Mouse (Mus musculus): Measurements from ENCODE around the gene Rps11.
"Not testable (repeated sequence)": the region's sequence is repeated elsewhere in the genome, so short reads cannot be mapped to it uniquely, and the experiment has no call there.

Gene Rps11

DNA sequence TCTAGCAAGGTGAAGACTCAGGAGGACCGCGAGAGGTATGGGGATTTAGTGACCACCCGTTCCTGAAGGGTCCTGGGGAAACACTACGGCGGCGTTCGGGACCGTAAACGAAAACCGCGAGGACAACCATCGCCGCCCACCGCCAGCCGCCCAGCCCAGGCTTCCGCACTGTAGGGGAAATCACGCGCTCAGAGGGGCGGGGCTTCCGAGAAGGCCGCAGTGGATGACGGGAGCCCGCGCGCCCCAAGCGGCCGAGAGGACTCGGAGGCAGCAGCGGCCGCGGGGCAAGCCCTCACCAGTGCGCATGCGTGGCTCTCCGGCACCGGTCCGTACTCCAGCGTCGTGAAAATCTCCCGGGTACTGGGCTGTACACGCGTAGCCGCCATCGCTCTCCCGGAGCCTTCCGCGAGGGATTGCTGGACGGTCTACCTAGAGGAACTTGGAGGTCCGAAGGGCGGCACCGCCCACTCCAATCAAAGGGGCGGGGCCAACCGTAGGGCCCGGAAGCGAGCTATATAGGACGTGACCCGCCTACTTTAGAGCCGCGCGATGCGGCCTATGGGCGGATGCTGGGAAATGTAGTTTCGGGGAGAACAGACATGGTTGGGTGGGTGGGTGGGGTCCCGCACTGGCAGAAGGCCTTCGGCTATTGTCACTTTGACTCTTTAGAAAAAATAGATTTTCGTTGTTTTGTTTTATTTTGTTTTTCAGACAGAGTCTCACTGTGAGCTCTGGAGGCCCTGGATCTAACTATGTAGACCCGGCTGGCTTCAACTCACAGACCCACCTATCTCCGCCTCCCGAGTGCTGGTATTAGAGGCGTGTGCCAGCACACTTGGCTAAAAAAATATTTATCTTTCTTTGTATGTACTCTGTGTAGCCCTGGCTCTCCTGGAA is 30.1 kb upstream of the Rps11 start, which contains the start of the genes Pih1d1 and Aldh16a1:
Pih1d1 (plus strand) TSS at position 208 of the 897 bp plus-strand sequence.
Aldh16a1 (minus strand) TSS at position 489 of the 897 bp plus-strand sequence.
- DNase-seq (ENCODE audit: inconsistent age in 2 of 2, low spot score in 1 of 2), result peak; percentile 98 to 100

DNA sequence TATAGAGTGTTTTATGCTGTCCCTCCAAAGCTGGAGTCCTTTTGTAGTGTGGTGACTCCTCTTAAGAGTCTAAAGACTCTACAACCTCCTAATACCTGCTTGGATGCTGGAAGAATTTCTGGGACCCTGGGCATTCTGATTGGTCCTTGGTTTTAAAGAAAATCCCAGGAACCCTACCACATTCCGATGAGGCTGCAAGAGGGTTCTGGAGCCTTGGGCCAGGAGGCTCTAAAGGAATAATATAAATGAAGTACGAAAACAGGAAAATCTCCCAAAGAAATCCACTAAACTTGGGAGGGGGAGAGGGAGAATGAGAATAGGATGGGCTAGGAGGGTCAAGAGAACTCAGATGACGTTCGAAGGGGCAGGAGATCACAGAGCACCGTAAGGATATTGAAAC is 29.3 kb upstream of the Rps11 start:
- no peak for DNase-seq (ENCODE audit: inconsistent age in 2 of 2, low spot score in 1 of 2)

DNA sequence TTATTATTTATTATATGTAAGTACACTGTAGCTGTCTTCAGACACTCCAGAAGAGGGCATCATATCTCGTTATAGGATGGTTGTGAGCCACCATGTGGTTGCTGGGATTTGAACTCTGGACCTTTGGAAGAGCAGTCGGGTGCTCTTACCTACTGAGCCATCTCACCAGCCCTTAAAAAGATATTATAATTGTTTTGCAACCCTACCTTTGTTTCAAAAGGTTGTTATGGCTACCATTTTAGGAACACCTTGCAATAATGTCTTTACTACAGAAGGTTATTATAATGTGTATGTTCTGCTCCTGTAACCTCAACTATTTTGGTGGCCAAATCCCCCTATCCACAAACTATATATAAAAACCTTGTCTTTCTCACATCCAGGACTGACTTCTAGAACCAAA is 28.8 kb upstream of the Rps11 start:
- DNase-seq (ENCODE audit: inconsistent age in 2 of 2, low spot score in 1 of 2), result not testable (repeated sequence)

DNA sequence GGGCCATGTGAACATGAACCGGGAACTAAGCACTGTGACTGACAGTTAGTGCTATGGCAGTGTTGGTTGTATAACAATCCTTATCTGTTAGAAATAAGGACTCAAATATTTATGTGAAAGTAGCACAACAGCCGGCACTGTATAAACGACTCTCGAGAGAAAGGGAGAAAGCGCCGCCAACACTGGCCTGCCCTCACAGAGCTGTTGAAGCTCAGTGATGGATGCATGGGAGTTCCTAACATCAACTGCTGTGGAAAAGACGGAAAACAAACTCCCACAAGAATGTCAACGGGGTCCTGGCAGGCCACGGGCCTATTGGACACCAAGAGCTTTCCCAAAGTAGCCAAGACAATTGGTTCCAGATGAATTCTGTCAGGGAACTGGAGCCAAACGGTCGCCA is 27.1 kb upstream of the Rps11 start:
- DNase-seq (ENCODE audit: inconsistent age in 2 of 2, low spot score in 1 of 2), result no peak

DNA sequence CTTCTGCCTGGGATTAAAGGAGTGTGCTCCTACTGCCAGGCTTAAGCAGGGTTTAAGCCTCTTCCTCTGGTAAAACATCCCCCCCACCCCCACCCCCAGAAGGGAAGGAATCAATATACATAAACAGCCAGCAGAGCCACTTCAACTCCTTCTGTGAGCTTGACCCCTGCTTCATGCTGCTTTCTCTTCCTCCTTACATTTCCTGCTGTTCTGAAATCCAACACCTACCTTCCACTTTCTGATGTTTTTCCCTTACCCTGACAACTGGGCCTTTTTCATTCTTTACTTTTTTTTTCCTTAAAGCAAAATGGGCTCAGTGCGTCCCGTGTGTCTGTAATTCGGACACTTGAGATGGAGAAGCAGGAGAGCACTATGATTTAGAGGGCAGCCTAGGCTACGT is 26.1 kb upstream of the Rps11 start:
- no peak for DNase-seq (ENCODE audit: inconsistent age in 2 of 2, low spot score in 1 of 2)

DNA sequence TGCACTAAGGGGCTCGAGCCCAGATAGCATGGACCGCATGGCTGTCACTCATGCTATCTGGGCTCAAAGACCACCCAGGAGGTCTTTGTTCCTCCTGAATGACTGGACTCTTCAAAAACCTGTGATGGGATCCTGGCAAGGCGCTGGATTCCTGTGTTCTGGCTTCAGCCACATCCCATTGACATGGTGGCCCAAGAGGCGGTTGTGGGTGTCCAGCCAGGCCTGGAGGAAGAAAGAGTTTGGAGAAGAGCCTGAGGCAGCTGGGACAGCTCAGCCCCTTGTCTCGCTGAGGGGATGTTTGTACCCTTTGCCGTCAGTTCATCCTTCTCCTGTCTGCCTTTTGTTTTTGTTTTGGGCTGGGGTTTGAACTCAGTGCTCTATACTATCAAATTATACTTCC is 25.3 kb upstream of the Rps11 start:
- DNase-seq (ENCODE audit: inconsistent age in 2 of 2, low spot score in 1 of 2), result no peak

DNA sequence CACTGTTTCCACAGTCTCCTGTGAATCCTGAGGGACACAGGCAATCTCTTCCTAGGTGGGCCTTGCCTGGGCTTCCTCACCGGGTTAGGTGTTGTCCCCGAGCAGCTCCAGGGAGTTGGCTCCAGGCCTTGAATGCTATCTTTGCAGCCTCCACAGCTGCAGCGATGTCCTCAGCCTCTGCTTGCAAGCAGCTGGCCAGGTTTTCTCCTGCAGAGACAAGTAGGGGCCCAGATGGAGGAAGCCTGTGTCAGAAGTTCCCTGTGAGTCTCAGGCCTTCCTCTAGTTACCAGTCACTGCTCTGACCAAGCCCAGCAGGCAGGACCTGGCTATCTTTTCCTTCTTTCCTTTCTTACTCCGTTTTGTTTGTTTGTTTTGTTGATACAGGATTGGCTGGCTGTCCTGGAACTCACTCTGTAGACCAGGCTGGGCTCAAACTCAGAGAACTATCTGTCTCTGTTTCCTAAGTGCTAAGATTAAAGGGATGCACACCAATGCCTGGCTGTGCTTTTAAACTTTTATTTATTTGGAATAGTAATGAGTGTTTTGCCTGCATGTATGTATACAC is 24.4 kb upstream of the Rps11 start:
- DNase-seq (ENCODE audit: inconsistent age in 2 of 2, low spot score in 1 of 2), result no peak

DNA sequence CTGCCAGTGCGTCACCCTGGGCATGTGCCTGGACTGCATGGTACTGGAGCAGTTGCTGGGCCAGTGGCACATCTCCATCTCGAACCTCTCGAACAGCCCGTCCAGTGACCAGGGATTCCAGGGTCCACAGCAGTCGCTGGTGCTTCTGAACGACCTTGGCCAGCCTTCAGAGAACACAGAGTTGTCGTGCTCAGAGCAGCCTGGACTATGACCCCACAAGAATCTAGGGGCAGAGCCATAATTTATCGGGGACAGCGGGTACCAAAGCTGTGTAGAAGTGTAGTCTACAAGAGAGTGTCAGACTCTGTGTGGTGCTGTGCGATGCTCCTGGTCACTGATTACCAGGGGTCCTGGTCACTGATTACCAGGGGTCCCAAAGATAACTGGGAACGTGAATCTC is 23.7 kb upstream of the Rps11 start:
- peak in 1 of 2 experiments; percentile 67 for DNase-seq (ENCODE audit: inconsistent age in 2 of 2, low spot score in 1 of 2)

DNA sequence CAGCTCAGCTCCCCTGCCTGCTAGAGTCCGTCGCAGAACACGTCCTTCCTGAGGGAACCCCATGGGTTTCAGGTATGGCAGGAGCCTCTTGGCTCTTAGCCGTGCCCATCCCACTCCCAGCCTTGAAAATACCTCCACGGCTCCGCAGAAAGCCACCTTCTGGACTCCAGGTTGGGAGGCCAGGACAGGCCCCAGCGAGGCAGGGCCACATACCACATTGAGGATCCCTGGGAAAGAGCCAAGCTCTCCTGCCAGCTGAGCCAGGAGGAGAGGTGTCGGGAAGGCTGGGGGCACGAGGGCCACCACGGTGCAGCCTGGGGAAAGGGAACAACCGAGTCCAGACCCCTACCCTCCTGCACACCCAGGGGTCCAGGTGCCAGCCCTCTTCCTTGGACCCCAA is 23.0 kb upstream of the Rps11 start:
- no peak for DNase-seq (ENCODE audit: inconsistent age in 2 of 2, low spot score in 1 of 2)

DNA sequence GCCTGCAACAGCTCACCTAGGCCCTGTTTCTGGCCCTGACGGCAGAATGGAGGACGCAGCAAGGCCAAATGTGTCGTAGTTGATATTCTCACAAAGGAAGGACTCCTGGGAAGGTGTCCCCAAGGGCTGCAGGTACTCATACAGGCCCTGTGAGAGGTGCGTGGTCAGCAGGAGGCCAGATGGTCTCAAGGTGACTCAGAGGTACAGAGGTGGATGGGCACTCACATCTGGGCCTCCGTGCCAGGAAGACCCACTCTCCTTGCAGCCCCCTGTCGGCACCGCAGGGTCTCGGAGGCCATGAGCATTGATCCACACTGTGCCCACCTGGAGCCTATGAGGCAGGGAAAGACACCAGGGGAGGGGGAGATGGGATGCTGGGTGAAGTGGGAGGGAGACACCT is 21.2 kb upstream of the Rps11 start:
- no peak for DNase-seq (ENCODE audit: inconsistent age in 2 of 2, low spot score in 1 of 2)

DNA sequence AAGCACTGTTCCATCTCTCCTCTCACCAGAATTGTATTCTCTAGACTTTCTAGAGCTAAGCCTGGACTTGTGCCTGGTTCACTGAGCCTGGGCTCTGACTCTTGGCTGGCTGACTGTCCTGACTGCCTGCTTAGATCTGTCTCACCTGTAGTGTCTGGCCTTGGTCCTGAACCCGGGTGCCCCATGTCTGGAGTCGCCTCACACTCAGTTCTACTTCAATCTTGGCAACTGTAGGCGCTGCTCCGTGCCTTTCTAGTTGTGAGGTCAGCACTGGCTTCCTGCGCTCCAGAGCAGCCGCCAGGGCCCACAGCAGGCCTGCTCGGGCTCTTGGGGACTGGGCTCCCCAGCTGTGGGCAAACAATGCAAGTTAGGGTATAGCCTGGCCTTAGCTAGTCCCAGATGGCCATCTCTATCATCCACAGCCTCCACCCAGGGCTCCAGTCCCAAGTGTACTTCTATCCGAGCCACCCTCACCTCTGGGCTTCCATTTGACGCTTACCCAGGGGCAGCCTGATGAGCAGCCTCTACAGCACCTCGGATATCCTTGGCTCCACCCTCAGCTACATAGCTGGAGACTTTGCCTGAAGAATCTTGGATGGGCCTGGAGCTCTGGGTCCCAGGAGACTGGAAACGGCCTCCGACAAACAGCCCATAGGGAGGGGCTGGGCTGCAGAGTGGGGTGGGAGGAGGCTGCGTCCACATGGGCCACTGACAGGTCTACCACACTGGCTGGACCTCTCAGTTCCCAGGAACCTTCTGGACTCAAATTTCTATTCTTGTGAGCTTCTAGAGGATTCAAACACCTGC is 20.3 kb upstream of the Rps11 start:
- DNase-seq (ENCODE audit: inconsistent age in 2 of 2, low spot score in 1 of 2), result no peak

DNA sequence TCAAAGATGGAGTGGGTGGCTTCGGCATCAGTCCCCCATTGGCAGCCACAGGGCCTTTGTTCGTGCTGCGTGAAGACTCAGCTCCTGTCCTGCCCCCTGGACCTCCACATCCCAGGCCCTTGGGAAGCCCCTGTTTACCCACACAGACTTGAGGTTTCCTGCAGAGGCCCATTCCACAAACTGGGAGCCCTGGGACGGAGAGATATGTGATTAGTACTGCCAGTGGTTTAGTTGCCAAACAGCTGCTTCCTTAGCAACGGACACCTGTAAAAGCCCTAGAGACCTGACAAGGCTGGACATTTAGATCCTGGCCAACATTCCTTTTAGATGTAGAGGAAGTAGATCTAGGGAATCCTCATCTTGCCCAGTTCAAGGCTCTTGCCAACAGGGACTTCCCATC is 17.7 kb upstream of the Rps11 start:
- no peak for DNase-seq (ENCODE audit: inconsistent age in 2 of 2, low spot score in 1 of 2)

DNA sequence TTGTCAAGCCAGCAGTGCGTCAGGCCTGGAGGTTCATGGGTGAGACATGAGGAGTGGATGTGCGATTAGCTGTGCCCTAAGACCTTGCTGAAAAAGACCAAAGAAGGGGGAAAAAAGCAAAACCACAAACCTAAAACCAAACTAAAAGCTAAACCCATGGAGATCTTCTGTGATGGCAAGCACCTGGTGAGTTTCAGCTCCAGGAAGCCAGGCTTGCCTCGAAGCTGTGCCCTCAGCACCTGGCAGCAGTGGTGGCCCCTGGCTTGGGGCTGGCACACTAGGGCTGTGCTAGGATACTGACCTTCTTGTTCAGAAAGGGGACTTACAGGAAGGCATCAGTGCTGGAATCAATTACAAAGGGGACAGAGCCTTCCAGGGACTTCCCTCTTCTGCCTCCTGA is 17.1 kb upstream of the Rps11 start:
- DNase-seq (ENCODE audit: inconsistent age in 2 of 2, low spot score in 1 of 2), result no peak

DNA sequence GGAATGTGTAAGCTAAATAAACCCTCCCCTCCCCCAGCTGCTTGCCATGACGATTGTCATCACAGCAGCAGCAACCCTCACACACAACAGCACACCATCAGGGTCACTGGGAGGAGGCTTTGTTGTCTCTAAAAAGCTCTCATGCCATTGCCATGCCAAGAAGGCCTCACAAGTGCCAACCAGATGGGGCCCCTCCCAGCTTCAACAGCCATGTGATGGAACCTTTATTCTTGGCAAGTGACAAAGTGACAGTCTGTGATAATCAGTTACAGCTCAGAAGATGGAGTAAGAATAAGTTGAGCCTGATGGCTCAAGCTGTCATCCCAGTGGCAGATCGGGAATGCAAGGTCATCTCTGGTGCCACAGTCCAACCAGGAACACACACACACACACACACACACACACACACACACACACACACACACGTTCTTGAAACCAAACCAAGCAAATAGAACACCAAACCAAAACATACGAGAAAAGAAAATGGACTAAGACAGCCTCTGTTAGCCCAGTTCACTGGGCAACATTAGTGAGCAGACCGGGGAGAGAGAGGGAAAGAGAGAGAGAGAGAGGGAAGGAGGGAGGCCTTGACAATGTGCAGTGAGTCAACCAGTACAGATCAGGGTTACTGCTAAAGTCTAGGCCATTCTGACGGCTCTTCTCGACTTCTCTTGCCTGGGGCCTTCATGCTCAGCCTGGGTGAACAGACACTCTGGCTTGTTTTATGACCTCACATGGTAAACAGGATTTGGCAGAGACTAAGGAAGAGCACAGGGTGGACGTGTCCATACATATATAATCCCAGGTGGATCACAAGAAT is 15.9 kb upstream of the Rps11 start:
- DNase-seq (ENCODE audit: inconsistent age in 2 of 2, low spot score in 1 of 2), result peak; percentile 77 to 90

DNA sequence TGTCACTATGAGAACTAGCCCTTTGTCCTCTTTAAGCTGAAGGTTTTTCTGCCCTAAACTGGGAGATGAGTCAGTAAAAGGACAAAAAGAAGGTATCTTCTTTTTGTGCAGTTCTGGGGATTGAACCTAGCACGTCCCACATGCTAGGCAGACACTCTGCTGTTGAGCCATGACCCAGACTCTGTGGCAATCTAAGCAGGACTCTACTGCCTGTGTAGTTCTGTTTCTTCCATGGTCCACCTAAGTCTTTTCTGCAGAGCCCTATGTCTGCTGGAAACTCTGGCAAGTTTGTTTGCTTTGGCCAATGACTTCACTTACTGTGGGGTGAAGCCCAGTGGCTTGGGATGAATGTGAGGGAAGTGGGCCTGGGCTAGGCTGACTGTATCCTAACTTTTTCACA is 14.2 kb upstream of the Rps11 start:
- no peak for DNase-seq (ENCODE audit: inconsistent age in 2 of 2, low spot score in 1 of 2)

DNA sequence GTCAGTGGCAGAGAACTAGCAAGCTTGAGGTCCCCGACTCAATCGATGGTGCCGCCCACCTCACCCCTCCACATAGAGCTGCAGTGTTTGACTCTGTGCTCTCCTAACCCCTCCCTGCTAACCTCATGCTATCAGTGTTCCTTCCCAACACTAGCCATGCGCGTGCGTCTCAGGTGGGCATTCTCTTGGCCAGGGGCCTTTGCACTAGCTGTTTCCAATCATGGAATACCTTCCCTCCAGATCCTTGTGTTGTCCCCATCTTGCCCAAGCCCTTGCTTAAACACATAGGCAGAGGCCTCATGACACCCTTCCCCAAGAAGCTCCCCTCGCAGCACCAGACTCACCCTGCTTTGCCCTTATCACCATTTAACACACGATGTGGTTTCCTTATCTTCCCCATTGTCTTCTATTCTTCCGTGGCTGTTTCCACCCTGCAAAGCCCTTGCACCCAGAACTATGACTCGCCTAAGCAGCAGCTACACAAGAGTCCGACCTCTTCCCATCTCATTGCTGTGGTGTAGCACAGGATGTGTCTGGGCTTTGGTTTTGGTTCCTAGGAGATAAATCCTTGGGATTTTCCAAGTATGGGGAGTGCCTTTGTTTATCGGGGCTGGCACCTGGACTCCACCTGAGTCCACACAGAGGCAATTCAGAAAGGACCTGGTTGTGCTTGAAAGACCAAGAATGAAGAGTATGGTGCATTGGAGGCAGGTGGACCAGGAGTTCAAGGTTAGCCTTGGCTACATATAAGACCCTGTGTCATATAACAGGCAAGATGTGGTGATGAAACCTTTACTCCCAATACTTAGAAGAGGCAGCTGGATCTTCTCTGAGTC is 13.2 kb upstream of the Rps11 start:
- DNase-seq (ENCODE audit: inconsistent age in 2 of 2, low spot score in 1 of 2), result no peak

DNA sequence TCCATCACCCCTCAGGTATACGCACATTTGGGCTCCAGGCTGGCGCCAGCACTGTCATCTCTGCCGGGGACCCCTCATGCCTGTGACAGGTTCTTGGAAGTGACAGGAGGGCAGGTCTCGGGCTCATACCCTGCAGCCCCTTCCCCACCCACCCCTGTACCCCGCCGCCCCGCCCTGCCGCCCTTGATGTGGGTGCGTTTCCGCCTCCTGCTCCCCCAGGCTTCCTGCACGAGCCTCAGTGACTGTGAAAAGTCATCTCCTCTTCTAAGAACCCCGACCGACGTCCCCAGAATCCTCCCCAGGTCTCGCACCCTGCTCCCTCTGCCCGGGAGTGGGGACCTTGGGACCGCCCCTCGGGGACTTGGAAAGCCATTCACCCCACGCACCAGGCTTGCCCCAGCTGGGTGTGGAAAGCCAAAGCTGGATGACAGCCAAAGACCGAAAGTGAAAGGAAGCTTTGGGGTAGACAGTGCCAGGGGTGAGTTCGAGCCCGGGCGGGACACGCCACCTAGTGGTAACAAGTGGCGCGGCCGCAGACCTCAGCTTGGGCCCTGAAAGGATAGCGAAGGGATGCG is 11.8 kb upstream of the Rps11 start, which contains the start of the genes Gm45713 and Flt3l:
Gm45713 (minus strand) TSS at position 239 of the 575 bp plus-strand sequence.
Flt3l (minus strand) TSS at position 440 of the 575 bp plus-strand sequence.
- DNase-seq (ENCODE audit: inconsistent age in 2 of 2, low spot score in 1 of 2), result peak; percentile 94 to 99

DNA sequence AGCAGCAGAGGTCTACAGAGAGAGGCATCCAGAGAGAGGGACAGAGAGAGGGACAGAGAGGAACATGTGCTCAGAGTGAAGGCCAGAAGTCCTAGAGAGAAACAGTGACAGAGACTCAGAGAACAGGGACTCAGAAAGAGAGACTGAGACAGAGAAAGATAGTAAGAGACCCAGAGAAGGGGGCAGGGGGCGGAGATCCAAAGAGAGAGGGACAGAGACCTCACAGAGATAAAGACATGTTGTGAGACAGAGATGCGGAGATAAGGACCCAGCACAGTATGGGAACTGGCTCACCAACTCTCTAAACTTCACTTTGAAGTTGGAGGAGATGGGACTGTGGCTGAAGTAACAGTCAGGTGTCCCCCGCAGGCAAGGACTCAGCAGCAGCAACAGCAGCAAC is 11.1 kb upstream of the Rps11 start:
- DNase-seq (ENCODE audit: inconsistent age in 2 of 2, low spot score in 1 of 2), result peak; percentile 22 to 60

DNA sequence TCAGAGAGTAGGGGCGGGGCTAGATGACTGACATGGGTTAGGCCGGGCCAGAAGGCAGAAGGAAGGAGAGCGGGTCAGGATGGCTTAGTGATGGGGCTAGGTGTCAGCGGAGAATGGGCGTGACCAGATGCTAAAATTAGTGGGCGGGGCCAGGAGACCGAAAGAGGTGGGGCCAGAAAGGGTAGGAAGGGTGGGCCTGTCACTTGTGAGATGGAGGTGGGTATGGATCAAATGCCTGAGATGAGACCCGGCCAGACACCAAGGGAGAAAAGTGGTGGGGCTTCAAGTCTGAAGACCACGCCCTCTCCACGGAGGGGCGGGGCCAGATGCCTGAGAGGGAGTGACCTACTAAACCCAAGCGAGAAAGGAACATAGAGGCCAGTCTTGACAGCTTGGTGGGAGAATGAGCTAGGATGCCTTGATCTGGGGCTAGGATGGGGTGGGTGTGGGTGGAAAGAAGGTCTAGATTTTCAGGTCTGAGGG is 10.3 kb upstream of the Rps11 start:
- DNase-seq (ENCODE audit: inconsistent age in 2 of 2, low spot score in 1 of 2), result peak; percentile 59 to 77
